Mouse (Mus musculus): ENCODE measurements around the gene Cabp4. TPM values are rescaled to one million over a fixed set of nuclear protein-coding genes. Genes with fewer than 3 reads are reported as not detected.
"Not testable (repeated sequence)": the region's sequence is repeated elsewhere in the genome, so short reads cannot be mapped to it uniquely, and the experiment has no call there.

Gene Cabp4
- total RNA-seq, 2 experiments from 2014 or later = 0.11 to 0.23 TPM

DNA sequence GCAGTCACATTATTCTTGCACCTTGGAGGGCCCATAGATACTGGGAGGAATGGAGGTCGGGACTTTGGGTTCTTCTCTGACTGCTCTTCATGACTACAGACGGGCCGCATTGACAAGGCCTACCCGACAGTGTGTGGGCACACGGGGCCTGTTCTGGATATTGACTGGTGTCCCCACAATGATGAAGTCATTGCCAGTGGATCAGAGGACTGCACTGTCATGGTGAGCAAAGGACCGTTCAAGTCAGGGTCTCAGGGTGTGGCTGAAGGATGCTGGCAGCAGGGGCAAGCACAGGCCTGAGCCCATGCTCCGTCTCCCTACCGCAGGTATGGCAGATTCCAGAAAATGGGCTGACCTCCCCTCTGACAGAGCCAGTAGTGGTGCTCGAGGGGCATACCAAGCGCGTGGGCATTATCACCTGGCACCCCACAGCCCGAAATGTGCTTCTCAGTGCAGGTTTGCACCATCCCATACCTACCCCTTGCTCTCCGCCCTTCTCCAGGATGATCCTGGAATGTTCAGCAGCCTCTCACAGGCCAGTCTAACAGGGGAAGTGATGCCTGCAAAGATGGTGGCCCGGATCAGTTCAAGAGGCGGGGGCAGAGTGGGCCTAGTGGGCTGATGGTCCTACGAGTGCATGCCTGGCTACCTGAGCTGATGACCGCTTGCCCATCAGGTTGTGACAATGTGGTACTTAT lies 6.1 kb upstream of the Cabp4 start:
- DNase-seq (ENCODE audit: low spot score in 2 of 2) = no peak
- intact Hi-C loops (cut with DNase I) = no loop called here

DNA sequence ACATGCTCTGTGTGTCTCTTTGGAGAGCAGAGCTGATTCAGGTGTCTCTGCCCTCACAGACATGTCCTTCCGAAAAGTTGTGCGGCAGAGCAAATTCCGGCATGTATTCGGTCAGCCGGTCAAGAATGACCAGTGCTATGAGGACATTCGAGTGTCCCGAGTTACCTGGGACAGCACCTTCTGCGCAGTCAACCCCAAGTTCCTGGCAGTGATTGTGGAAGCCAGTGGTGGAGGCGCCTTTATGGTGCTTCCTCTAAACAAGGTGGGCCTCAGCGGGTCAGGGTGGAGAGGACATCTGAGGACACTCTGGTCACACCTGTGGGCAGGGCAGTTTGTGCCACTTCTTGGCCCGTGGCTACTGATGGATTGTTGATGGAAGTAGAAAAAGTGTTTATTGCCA lies 5.5 kb upstream of the Cabp4 start:
- DNase-seq (ENCODE audit: low spot score in 2 of 2) = no peak
- intact Hi-C loops (cut with DNase I) = no loop called here

DNA sequence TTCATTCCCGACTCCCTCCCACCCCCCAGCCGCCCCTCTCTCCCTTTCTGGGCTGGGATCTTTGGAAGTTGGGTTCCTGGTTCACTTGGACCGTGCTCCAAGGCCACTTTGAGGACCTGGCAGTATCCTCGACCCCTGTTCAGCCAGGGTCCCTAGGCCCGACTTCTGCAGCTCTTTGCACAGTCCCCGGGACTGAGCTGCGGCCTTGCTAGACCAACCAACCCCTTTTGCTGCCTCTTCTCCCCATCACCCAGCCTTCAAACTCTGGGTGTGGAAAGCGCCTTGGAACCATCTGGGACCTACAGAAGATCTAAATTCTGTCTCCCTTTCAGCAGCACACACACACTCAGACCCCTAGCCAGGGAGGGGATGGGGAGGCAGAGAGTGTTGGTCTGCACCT lies 5.0 kb upstream of the Cabp4 start:
- intact Hi-C loops (cut with DNase I) = no loop called here
- DNase-seq (ENCODE audit: low spot score in 2 of 2) = no peak

DNA sequence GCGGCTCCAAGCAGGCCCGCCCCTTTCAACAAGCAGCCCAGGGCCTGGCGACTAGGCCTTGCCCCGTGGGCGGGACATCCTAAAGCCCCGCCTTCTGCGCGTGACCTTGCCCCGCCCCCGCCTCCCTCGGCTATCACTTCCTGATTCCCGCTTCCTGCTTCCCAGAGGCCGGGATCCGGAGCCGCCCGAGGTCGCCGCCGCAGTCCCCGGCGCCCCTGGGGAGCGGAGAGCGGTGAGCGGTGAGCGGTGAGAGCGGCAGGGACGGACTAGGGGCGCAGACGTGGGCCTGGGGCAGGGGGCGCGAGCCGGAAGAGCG lies 4.6 kb upstream of the Cabp4 start, which contains the start of gene Coro1b:
TSS of gene Coro1b (plus strand) at position 129 of the 316 bp plus-strand sequence.
- intact Hi-C loops (cut with DNase I) = no loop called here
- peak; percentile 94 to 95 for DNase-seq (ENCODE audit: low spot score in 2 of 2)

DNA sequence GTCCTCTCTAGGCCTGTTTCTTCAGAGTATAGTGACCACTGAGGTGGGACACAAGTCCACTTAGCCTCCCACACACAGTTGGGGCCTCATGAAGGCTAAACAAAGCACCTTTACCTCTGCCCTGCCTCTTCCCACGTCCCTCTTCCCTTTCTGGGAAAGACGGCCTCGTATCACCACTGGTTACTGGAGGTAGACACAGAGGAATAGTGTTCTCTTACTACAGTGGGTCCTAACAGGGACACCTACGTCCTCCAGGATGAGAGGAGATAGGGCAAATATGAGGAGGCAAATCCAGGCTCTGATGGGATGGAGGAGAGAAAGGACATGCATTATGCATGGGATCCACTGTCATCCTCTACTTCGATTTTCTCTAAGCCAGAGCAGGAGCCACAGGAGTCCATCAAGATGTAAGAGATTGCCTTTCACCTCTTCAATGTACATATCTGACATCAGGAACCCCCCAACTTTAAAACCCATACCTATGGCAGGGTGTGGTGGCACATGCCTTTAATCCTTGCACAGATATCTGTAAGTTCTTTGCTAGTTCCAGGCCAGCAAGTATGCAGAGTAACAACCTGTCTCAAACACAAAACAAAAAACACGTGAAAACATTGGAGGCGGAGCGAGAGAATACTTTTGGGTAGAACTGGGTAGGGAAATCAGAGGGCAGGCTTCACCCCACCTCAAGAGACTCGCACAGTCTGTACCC lies 4.1 kb upstream of the Cabp4 start:
- intact Hi-C loops (cut with DNase I) = no loop called here
- no peak for DNase-seq (ENCODE audit: low spot score in 2 of 2)

DNA sequence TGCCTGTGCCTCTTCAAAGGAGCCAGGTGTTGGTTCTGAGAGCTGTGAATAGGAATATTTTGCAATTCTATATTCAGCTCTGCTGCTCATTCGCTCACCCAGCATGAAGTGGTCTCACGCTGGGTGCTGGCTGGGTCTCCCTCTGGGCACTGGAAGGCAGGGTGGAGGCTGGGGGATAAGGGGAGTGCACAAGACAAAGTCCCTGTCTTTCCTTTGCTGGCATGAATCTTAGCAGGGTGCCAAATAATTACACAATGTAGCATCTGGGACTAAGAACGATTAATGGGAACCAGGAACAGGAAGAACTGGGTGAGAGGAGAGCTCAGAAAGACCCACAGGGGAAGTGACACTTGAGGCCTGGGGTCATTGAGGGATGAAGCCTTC lies 3.2 kb upstream of the Cabp4 start:
- intact Hi-C loops (cut with DNase I) = no loop called here
- no peak for DNase-seq (ENCODE audit: low spot score in 2 of 2)

DNA sequence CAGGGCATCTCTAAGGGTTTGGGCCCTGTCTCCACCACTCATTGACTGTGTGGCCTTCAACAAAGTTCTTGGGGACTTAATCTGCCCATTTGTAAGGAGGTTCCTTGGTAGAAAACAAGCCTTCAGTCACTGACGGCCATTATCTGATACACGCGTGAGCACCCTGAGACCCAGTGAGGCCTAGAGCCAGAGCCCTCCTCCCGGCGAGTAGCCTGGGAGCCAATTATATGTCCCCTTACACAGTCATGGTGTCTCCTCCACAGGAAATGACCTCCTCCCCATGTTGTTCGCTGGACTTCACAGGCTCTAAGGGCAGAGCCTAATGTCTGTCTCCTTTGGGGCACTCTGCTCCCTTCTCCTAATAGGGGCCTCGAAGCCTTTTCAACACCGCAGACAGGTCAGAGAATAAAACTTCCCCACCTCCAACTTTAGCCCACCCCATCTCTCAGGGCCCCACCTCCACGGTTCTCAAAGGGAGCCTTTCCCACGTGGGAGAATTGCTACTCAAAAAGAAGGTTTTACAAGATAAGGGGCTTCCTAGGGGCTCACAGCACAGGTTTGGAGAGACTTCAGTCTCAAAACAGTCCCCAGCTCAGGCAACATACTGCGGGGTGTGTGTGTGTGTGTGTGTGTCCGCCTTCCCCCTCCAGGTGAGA lies 2.7 kb upstream of the Cabp4 start:
- intact Hi-C loops (cut with DNase I) = no loop called here

DNA sequence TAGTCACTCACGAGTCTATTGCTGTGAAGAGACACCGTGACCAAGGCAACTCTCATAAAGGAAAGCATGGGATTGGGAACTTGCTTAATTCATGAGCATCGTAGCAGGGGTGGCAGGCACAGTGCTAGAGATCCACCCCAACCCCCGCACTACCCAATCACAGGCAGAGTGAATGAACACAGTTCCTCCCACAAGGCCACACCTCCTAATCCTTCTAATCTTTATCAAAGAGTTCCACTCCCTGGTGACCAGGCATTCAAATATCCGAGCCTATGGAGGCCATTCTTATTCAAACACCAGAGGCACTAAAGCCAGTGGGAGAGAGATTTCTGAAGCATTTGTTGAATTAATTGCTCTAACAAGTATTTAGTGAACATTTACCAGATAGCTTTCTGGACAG lies 2.1 kb upstream of the Cabp4 start:
- intact Hi-C loops (cut with DNase I) = no loop called here
- DNase-seq (ENCODE audit: low spot score in 2 of 2) = no peak

More for the DNA sequence above, 2.7 kb upstream of the Cabp4 start:
- no peak for DNase-seq (ENCODE audit: low spot score in 2 of 2)

DNA sequence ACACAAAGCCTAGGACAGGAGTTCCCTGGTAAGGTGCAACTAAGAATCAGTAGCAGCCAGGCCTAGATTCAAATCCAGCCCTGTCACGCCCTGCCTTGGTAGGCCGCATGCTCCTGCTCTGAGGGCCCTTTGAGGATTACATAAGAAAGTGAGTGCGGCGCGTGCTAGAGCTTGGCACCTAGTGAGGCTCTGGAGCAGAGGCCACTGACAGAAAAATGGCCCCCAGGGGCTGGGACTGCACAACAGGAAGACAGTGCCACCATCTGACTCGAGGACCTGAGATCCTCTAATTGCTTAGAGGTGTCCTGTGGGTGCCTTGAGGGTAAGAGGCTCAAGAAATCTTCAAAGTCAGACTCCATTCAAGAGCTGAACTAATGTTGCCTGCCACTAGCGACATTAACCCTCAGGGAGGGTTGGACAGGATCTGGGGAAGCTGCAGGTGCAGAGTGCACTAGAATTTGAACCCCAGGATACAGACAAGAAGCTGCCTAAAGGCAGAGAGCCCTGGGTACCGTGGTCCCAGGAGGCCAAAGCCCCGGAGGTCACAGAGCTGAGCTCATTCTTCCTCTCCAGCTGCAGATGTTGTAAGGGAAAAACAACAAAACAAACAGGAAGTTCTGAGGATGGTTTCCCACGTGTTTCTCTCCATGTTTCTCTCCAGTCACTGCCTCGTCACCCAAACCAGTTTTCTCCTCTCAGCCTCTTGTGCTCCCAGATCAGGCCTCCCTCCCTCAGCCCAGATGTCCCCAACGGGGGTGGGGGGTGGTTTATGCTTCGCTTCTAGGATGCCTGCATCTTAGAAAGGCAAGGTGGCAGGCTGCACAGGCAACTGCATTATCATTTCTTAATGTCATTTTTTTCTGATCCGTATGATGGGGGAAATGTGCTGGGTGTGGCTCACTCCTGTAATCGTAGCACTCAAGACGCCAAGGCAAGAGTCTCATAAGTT lies 991 bp upstream of the Cabp4 start:
- intact Hi-C loops (cut with DNase I) = no loop called here
- DNase-seq (ENCODE audit: low spot score in 2 of 2) = no peak

DNA sequence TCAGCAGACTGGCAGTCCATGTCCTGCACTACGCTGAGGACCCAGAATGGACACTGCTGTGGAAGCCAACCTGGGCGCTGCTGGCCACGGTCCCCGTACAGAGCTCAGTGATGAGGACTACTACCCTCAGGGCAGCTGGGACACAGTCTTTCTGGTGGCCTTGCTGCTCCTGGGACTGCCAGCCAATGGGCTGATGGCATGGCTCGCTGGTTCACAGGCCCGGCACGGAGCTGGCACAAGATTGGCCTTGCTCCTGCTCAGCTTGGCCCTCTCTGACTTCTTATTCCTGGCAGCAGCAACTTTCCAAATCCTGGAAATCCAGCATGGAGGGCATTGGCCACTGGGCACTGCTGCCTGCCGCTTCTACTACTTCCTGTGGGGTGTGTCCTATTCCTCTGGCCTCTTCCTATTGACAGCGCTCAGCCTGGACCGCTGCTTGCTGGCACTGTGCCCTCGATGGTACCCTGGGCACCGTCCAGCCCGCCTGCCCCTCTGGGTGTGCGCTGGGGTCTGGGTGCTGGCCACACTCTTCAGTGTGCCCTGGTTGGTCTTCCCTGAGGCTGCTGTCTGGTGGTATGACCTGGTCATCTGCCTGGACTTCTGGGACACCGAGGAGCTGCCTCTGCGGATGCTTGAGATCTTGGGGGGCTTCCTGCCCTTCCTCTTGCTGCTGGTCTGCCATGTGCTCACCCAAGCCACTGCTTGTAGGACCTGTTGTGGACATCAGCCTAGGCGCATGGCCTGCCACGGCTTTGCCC lies 1.2 kb downstream of the Cabp4 start:
- DNase-seq (ENCODE audit: low spot score in 2 of 2) = no peak
- intact Hi-C loops (cut with DNase I) = no loop called here

DNA sequence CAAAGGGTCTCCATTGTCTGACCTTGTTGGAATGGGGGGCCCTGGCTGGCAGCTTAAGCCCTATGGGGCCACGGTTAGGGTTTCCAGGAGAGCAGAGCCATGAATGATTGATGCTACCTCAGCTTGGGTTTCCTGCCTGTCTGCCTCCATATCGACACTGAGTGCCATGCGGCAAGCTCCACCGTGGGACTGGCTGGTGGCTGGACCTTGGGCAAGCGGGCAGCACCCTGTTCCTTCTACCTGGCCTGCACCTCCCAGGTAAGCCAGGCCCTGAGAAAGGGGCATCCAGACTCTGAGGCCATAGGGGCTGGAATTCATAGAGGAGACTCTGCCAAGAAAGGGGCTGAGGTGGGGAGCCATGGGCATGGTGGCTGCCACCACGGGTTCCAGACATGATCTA lies 3.7 kb downstream of the Cabp4 start:
- DNase-seq (ENCODE audit: low spot score in 2 of 2) = no peak
- intact Hi-C loops (cut with DNase I) = no loop called here

DNA sequence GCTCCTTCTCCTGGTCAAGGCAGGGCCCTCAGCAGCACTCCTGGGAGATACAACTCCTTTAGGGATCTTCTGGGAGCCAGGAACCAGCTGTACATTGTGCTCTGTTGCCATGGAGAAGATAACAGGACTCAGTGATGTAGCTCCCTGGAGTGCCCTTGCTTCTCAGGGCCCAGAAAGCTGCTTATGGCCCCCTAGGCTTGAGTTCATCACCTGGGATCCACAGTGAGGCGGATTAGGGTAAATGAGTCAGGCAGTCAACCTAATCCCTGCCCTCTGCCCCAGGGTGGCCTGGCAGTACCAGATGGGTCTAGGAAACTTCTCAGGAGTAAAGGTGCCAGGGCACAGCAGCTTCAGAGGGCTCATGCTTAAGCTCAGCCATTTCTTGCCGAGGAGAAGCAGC lies 4.4 kb downstream of the Cabp4 start, which contains the start of gene Gpr152:
TSS of gene Gpr152 (plus strand) at position 342 of the 400 bp plus-strand sequence.
- intact Hi-C loops (cut with DNase I) = no loop called here
- no peak for DNase-seq (ENCODE audit: low spot score in 2 of 2)

DNA sequence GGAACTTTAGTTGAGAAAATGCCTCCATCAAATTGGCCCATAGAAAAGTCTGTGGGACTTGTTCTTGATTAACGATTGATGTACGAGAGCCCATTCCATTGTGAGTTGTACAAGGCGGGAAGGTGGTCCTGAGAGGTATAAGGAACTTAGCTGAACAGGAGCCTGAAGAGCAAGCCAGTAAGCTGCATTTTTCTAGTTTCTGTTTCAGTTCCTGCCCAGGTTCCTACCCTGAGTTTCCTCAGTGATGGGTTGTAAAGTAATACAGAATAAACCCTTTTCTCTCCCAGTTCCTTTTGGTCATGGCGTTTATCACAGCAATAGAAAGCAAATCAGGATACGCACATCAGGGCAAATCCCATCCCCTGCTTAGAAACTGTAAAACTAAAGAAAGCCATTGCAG lies 5.9 kb downstream of the Cabp4 start:
- intact Hi-C loops (cut with DNase I) = no loop called here

DNA sequence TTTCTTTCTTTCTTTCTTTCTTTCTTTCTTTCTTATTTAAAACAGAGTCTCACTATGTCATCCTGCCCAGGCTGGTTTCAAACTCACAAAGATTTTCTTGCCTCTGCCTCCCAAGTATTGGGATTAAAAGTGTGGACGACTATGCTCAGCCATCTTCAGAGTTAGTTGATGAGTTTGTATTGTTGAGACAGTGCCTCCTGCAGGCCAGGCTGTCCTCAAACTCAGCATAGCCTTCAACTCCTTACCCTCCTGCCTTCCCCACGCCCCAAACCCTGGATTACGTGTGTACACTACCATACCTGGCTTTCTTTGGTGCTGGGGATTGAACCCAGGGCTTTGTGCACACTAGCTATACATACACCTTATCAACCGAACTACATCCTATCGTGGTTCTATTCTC lies 7.4 kb downstream of the Cabp4 start:
- no peak for DNase-seq (ENCODE audit: low spot score in 2 of 2)
- intact Hi-C loops (cut with DNase I) = no loop called here

More for the DNA sequence above, 5.9 kb downstream of the Cabp4 start:
- DNase-seq (ENCODE audit: low spot score in 2 of 2) = no peak

DNA sequence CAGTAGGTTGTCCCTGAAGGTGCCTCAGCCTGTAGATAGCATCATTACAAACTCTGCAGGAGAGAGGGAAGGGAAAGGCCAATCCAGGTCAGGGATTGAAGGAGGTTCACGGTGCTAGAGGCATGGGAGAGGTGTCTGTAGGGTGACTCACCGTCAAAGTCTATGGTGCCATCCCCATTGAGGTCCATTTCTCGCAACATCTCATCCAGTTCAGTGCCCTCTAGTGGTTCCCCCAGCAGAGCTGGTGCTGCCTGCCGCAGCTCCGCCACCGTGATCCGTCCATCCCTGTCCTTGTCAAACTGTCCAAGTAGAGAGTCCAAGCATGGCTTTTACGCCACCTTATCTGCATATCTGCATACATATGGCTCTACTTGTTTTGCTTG lies 7.9 kb downstream of the Cabp4 start:
- intact Hi-C loops (cut with DNase I); DNase-seq (ENCODE audit: low spot score in 2 of 2): not testable (repeated sequence)

DNA sequence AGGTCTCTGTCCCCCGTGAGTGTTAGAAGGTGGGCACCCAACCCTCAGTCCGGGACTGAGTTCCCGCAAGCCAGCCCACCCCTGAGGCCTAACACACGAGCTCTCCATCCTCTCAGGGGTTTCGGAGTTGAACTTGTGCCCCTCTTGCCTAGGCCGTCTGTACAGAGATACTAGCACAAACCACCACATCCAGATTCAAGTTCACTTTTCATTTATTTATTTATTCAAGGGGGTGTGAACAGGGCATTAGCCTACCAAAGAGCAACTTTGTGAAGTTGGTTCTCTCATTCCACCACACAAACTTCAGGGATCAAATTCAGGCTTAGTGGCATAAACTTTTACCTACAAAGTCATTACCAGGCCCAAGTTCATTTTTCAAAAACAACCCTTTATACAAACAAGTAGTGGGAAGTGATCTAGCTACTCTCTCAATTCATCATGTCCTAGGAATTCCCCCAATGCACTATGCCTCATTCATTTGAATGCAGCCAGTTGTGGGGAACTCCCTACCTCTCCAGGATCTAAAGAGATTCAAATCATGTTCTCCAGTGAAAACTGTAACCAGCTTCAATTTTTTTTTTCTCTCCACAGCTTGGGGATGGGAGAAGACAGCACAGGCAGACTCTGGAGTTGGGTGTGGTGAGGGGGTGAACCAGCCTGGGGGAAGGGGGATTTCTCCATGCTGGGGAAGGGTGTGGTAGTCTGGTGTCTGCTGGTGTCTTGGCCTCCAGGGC lies 8.4 kb downstream of the Cabp4 start:
- intact Hi-C loops (cut with DNase I); DNase-seq (ENCODE audit: low spot score in 2 of 2): not testable (repeated sequence)

DNA sequence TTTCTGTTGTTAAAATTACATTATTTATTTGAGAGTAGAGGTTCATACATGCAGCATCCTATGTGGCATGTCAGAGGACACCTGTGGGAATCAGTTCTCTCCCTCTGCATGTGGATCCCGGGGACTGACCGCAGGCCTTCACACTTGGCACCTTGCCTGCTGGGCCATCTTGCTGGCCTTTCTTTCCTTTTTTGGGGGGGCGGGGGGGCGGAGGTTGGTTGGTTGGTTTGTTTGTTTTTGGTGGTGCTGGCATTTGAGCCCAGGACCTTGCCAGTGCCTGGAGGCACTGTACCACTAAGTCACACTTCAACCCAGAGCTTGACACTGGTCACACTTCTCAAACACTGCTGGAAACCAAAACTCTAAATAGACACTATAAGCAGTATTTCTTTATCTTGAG lies 9.5 kb downstream of the Cabp4 start:
- no peak for DNase-seq (ENCODE audit: low spot score in 2 of 2)
- intact Hi-C loops (cut with DNase I) = no loop called here

DNA sequence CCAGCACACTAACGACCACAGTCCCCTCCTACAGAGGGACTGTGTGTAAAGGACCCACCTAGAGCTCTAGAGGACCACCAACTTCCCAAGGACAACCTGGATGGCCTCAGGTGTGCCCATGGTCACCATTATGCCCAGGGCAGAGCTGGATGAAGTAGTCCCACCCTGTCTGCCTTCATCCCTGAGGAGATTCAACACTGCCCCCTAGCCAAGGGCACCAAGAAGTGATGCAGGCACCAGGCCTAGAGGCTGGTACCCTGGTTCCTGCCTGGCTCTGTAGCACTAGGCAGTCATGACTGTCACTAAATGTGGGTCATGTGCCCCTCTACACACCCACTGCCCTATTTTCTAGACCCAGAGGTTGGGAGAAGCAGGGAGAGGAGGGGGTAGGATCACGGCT lies 12.1 kb downstream of the Cabp4 start:
- no peak for DNase-seq (ENCODE audit: low spot score in 2 of 2)
- intact Hi-C loops (cut with DNase I) = no loop called here

Measured in left cerebral cortex, postnatal 14 days (tissue).